Mouse (Mus musculus) cerebellum, adult 18-20 months (tissue): Measurements from ENCODE around the gene Defb26.

Source experiments
- DNase-seq, 2 experiments: peaks; one replicate each; pipeline ENCODE4 v3.0.0; 2021

The Defb26 gene

DNA sequence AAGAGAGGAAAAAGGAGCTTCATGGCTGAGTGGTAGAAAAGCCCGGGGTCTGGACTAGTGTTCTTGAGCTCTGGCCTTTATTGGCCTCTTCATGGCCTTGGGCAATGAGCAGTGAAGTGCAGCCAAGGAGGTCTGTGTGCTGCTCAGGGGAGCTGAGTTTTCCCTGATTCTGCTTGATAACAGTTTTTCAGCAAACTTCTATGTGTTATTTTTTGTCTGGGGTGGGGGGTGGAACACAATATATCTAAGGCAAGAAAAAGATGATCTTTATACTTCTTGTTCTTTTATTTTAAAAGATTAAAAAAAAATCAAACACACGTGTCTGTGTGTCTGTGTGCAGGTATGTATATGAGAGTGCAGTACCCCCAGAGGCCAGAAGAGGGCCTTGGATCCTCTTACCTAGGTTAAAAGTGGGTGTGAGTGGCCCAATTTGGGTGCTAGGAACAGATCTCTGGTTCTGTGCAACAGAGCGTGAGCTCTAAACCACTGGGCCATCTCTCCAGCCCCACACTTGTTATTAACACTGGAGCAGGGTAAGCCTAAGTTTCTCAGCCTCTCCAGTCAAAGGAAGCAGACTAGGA lies 46.8 kb downstream of the Defb26 start, which contains the start of gene Defb23:
Defb23 (minus strand) TSS at position 51 of the 581 bp plus-strand sequence.
- DNase-seq = no peak

DNA sequence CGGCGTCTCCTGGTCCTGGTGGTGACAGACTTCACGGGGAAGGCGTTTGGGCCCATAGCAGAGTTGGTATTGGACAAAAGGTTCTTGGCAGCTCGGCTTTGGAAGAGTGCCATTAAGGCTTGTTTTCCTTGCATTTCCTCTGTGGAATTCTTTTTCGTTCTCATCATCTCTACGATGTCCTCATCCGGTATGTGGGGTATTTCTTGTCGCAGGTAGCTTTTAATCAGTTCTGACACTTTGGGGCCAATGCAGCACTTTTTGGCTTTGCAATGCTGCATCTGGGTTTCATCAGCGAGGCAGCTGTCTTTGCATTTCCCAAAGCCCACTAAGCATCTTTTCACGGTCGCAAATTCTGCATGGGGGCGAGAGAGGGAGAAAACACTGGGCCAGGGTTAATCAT lies 52.3 kb downstream of the Defb26 start:
- DNase-seq = no peak
